Mouse (Mus musculus) heart, embryonic 11.5 days (tissue): ENCODE measurements at regions not wholly inside any gene's neighbourhood (a gene's known extent, or its start where the extent isn't known, plus 50 kb on each side); places are given as distances from the start of the nearest gene placed in this dataset.
A peak's percentile ranks its signal among the peaks of the same experiment; 100 is the strongest.
"Not testable (repeated sequence)": the region's sequence is repeated elsewhere in the genome, so short reads cannot be mapped to it uniquely, and the experiment has no call there.

Experiments used
- ATAC-seq: fragments of 200-750 bp; cut with Nextera tagmentation; replicated peaks from 2 replicates; pipeline ENCODE4 v1.8.0; 2017; ENCODE audit warnings: moderate library complexity; ENCODE audit not compliant: insufficient number of reproducible peaks, low FRiP score, low TSS enrichment
- H3K27ac ChIP-seq: fragments of 300-500 bp; sonication (generic); 2 replicates; pipeline ENCODE4 v1.5.1; 2014; ENCODE audit warnings: mild to moderate bottlenecking, low read depth, low read length
- H3K27me3 ChIP-seq: fragments of 300-500 bp; sonication (generic); 2 replicates; pipeline ENCODE4 v1.6.1; 2014; ENCODE audit warnings: mild to moderate bottlenecking, low read length, mixed read lengths; ENCODE audit not compliant: control insufficient read depth, insufficient read depth
- H3K36me3 ChIP-seq: fragments of 300-500 bp; sonication (generic); 2 replicates; pipeline ENCODE4 v1.6.1; 2014; ENCODE audit warnings: mild to moderate bottlenecking, low read length, moderate library complexity, mixed read lengths; ENCODE audit not compliant: control insufficient read depth, insufficient read depth
- H3K4me1 ChIP-seq: fragments of 300-500 bp; sonication (generic); 2 replicates; pipeline ENCODE4 v1.6.1; 2014; ENCODE audit warnings: low read length; ENCODE audit not compliant: control insufficient read depth, insufficient read depth
- H3K4me2 ChIP-seq: fragments of 300-500 bp; sonication (generic); 2 replicates; pipeline ENCODE4 v1.6.1; 2014; ENCODE audit warnings: mild to moderate bottlenecking, moderate library complexity
- H3K4me3 ChIP-seq: fragments of 300-500 bp; sonication (generic); 2 replicates; pipeline ENCODE4 v1.5.1; 2014; ENCODE audit warnings: low read depth, low read length
- H3K9ac ChIP-seq: fragments of 300-500 bp; sonication (generic); 2 replicates; pipeline ENCODE4 v1.6.1; 2014; ENCODE audit warnings: mild to moderate bottlenecking, low read depth, low read length, moderate library complexity
- H3K9me3 ChIP-seq: fragments of 300-500 bp; sonication (generic); replicated peaks from 2 replicates; pipeline ENCODE4 v1.6.1; 2016; ENCODE audit warnings: low read length; ENCODE audit not compliant: control insufficient read depth
- whole genome bisulfite sequencing: fragments of 180-500 bp; shearing (Covaris S2); extraction: QIAGEN DNeasy Blood & Tissue Kit; methylation state at CpG from one replicate; pipeline ENCODE4 v1.1.7; 2014; ENCODE audit not compliant: insufficient replicate concordance; 5-methylcytosine and 5-hydroxymethylcytosine counted together

DNA sequence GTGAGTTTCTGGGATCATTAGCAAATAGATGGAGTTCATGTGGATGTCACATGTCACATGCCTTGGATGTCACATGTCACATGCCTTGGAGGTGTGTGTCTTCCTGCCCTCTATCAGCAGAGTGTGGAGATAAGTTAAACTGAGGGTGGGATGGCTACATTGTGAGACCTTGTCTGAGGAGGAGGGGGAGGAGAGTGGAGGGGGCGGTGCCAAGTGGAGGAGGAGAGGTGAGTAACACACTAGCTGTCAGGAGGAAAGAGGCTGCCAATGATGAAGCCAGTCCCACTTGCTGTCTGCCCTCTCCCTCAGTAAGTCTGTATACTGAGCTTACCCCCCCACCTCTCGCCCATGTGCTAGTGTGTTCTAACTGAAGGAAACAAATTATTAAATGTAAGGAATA, 81.5 kb upstream of the Dynlt1c start:
- not testable (repeated sequence) for H3K4me2 ChIP-seq, H3K9ac ChIP-seq, H3K27me3 ChIP-seq, H3K9me3 ChIP-seq, H3K36me3 ChIP-seq, H3K27ac ChIP-seq, H3K4me1 ChIP-seq, H3K4me3 ChIP-seq
- 65% methylated on average over 2 of the region's 2 CpGs for WGBS
- 0 out of 2 replicates have a peak, but pooled peaks have one; percentile 37 for ATAC-seq

GRCm38 (mm10) chr17:6520751-6521150, 80.7 kb upstream of the Dynlt1c start:
- H3K27ac ChIP-seq, H3K9me3 ChIP-seq, H3K4me3 ChIP-seq, ATAC-seq, H3K9ac ChIP-seq, H3K4me2 ChIP-seq, H3K27me3 ChIP-seq, H3K4me1 ChIP-seq, H3K36me3 ChIP-seq: not testable (repeated sequence)
- WGBS = 64% methylated on average over 4 of the region's 4 CpGs

GRCm38 (mm10) chr17:6522185-6522584, 79.3 kb upstream of the Dynlt1c start:
- ATAC-seq, H3K9ac ChIP-seq: not testable (repeated sequence)

GRCm38 (mm10) chr17:6538723-6539122, 62.7 kb upstream of the Dynlt1c start:
- ATAC-seq, H3K9ac ChIP-seq, H3K36me3 ChIP-seq, H3K4me2 ChIP-seq, H3K9me3 ChIP-seq, H3K27me3 ChIP-seq, H3K4me1 ChIP-seq, H3K27ac ChIP-seq, H3K4me3 ChIP-seq: not testable (repeated sequence)
- WGBS = no CpG with 5 or more reads among the region's 5 CpGs

More at GRCm38 (mm10) chr17:6522185-6522584, 79.3 kb upstream of the Dynlt1c start:
- not testable (repeated sequence) for H3K4me1 ChIP-seq, H3K27ac ChIP-seq, H3K36me3 ChIP-seq, H3K9me3 ChIP-seq, H3K27me3 ChIP-seq, H3K4me2 ChIP-seq, H3K4me3 ChIP-seq
- 73% methylated on average over 4 of the region's 9 CpGs for WGBS

DNA sequence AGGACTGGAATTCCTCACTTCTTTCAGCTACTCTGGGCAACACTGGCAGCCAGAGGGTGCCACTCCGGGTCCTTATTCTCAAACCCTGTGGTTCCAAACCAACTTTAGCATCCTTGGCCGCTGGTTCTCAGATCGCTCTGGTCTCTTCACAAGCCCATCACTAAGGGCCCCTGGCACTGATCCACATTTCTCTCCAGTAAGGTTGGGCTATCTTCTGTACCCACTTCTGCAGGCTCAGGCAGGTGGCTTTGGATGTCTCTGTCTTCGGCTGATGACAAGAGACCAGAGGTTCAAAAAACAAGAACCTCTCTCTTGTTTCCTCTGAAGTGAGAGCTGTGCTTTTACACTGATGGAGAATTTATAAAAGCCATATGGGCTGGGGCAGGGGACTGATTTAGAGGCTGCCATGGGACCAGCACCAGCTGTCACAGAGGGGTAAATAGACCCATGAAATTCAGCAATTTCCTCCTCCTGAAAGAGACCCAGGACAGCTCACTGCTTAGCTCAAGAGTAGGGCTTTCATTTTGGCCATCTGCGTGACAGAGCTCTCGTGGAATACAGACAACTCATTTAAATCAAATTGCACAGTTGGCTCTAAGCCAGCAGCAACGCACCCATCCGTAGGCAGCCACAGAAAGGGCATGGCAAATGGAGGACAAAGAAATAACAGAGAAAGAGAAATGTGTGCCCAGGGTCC, 54.3 kb upstream of the Dynlt1c start:
- H3K4me1 ChIP-seq, ATAC-seq, H3K36me3 ChIP-seq, H3K4me3 ChIP-seq, H3K9me3 ChIP-seq, H3K27ac ChIP-seq, H3K4me2 ChIP-seq, H3K27me3 ChIP-seq, H3K9ac ChIP-seq: not testable (repeated sequence)
- WGBS = no CpG with 5 or more reads among the region's 8 CpGs

- no CpG with 5 or more reads among the region's 6 CpGs for WGBS
- not testable (repeated sequence) for H3K4me1 ChIP-seq, H3K4me3 ChIP-seq, H3K36me3 ChIP-seq, H3K27me3 ChIP-seq, ATAC-seq, H3K27ac ChIP-seq, H3K4me2 ChIP-seq, H3K9me3 ChIP-seq, H3K9ac ChIP-seq
Observed at GRCm38 (mm10) chr17:6547937-6548336, 53.5 kb upstream of the Dynlt1c start.
